Mouse (Mus musculus) T-helper 17 cell (primary cell): ENCODE measurements around the gene Pou2f3.
"Not testable (repeated sequence)": the region's sequence is repeated elsewhere in the genome, so short reads cannot be mapped to it uniquely, and the experiment has no call there.

Source experiments
- in situ Hi-C, 2 experiments: fragments of 300-600 bp; cut with MboI, MseI; formaldehyde crosslinking; loops; 1 replicate in 1 of 2; 2 replicates in 1 of 2; pipeline ENCODE4 v1.15.1; 2025; ENCODE audit warnings: high pct_unique_total_duplicates in 2 of 2

The Pou2f3 gene

DNA sequence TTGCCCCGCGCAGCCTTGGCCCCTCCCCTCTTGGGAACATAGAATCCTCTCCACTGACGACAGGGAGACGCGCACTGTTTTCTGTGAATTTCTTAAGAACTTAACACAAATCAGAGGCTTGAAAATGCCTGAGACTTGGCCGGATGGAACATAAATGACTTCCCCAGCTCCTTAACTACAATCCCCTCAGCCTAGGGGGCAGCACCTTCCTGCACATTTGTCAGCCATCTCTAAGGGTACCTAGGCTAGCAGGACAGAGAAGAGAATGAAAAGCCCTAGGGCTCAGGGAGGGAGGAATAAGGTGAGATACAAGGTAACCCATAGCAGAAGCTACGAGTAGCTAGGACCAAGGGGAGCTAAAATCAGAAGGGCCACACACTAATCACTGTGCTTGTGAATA, 32.0 kb downstream of the Pou2f3 start:
- in situ Hi-C loops: no loop called here

DNA sequence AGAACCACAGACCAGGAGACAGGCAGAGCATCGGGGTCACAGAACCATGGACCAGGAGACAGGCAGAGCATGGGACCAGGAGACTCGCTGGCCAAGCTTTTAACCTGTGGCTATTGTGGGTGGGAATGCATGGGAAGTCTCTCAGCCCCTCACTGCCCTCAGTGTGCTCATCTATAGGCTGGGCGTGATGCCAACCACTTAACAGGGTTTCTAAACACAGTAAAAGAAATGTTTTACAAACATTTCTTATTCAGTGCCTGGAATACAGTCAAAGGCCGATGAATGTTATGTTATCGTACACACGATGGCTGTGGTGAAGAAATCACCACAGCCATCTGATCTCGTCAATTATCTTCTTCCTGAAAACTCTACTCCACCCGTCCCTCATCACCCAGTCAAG, 43.1 kb downstream of the Pou2f3 start:
- in situ Hi-C loops: loop anchor here in 1 of 2 experiments (25.0 kb wide), 1 partner anchor 1430 kb away; no protein-coding TSS in a partner anchor

DNA sequence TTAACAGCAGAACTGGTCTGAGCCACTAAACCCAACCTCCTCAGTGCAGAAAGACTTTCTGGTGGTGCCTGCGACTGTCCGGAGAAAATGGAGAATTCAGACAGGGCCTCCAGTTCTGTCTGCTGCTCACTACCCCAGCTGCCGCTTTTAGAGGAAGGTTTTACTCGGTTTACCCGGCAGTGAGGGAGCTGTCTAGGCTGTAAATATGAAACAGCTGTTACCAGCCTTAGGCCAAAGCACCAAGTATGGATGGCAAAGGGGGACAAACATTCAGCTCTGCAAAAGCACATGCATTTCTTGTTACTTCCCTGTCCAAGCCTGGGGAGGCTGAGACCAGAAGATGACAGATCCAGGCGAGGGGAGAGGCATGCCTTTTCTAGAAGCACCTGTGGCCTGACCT, 43.8 kb downstream of the Pou2f3 start:
- in situ Hi-C loops: loop anchor here in 1 of 2 experiments (25.0 kb wide), 1 partner anchor 1429 kb away; no protein-coding TSS in a partner anchor

GRCm38 (mm10) chr9:43155960-43156359, 54.2 kb downstream of the Pou2f3 start:
- in situ Hi-C loops: loop anchor here in 1 of 2 experiments (25.0 kb wide), 1 partner anchor 1419 kb away; no protein-coding TSS in a partner anchor

GRCm38 (mm10) chr9:43151779-43152178, 58.4 kb downstream of the Pou2f3 start:
- in situ Hi-C loops: loop anchor here in 1 of 2 experiments (25.0 kb wide), 1 partner anchor 1414 kb away; no protein-coding TSS in a partner anchor

- in situ Hi-C loops: loop anchor here in 1 of 2 experiments (25.0 kb wide), 1 partner anchor 1414 kb away; no protein-coding TSS in a partner anchor
Observed at GRCm38 (mm10) chr9:43150957-43151356, 59.2 kb downstream of the Pou2f3 start.

DNA sequence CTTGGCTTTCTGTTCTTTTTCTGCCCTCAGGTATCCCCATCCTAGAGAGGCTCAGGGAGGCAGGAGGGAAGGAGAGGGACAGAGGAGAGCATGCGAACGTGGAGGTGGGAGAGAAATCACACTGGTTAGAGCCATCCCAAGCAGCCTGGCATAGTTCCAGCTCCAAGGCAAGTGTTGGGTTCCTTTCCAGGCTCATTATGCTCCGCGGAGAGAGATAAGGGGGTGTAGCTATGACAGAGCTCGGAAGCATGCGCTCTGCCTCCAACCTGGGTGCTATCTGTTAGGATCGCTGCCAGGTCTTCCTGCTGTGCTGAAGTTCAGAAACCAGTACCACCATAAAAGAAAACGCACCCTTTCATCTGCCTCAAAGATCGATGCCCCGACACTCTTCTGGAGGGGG, 60.1 kb downstream of the Pou2f3 start:
- in situ Hi-C loops: loop anchor here in 1 of 2 experiments (25.0 kb wide), 1 partner anchor 1413 kb away; no protein-coding TSS in a partner anchor

DNA sequence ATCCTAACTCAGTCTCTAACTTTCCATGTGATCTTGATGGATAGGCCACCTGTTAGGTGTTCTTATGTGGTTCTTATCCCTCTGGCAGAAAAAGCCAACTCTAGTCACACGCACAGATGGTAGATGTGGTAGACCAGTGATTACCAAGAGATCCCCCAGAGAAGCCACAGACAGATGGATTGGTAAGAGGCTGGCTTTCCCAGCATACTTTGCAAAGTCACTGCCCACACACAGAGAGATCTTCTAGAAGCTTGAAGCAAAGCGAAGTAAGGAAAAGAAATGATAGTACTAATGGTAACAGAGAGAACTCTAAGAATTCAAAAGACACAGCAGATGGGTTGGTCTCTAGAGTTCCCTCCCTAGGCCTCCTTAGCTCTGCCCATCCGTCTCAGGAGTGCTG, 60.7 kb downstream of the Pou2f3 start:
- in situ Hi-C loops: no loop called here

- in situ Hi-C loops: no loop called here
Observed at GRCm38 (mm10) chr9:43145196-43145595, 65.0 kb downstream of the Pou2f3 start.

- in situ Hi-C loops: loop anchor here (5.0 kb wide), 2 partner anchors 78 to 143 kb away; no protein-coding TSS in a partner anchor
Observed at GRCm38 (mm10) chr9:43144206-43144810, 65.9 kb downstream of the Pou2f3 start.

- in situ Hi-C loops: loop anchor here (5.0 kb wide), 2 partner anchors 80 to 145 kb away; no protein-coding TSS in a partner anchor
Observed at GRCm38 (mm10) chr9:43141839-43142238, 68.3 kb downstream of the Pou2f3 start.

GRCm38 (mm10) chr9:43133525-43133924, 76.6 kb downstream of the Pou2f3 start:
- in situ Hi-C loops: no loop called here

DNA sequence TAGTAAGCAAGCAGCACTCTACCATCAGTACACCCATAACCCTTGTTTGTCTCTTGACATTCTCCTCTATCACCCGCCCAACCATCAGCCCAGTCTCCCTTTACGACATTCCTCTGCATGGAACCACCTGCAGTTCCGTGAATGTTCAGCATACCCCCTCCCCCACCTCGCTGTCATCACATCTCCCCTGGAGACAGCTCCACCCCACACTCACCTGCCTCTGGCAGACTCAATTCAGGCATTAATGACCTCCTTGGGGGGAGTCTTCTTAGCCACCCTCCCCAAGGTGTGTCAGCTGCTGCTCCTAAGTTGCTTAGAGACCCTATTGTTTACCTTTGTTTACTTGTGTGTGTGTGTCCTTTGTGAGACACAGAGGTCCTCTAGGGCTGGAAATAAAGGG, 77.8 kb downstream of the Pou2f3 start:
- in situ Hi-C loops: no loop called here

DNA sequence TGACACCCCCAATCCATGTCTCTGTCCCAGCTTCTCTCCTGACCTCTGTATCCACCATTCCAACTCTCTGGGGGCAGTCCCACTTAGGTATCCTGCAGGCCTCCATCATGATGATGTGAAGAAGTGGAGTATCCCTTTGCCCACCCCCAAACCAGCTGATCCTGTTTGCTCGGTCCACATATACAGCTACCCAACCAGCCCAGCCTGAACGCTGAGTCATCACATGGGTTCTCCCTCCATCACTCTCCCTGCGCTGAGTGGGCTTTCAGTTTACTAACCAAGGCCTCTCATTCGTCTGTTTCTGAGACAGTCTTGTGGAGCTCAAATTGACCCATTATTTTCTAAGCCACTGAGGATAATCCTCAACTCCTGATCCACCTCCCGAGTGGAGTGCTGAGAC, 78.2 kb downstream of the Pou2f3 start:
- in situ Hi-C loops: no loop called here

- in situ Hi-C loops: no loop called here
Observed at GRCm38 (mm10) chr9:43130684-43131083, 79.5 kb downstream of the Pou2f3 start.

DNA sequence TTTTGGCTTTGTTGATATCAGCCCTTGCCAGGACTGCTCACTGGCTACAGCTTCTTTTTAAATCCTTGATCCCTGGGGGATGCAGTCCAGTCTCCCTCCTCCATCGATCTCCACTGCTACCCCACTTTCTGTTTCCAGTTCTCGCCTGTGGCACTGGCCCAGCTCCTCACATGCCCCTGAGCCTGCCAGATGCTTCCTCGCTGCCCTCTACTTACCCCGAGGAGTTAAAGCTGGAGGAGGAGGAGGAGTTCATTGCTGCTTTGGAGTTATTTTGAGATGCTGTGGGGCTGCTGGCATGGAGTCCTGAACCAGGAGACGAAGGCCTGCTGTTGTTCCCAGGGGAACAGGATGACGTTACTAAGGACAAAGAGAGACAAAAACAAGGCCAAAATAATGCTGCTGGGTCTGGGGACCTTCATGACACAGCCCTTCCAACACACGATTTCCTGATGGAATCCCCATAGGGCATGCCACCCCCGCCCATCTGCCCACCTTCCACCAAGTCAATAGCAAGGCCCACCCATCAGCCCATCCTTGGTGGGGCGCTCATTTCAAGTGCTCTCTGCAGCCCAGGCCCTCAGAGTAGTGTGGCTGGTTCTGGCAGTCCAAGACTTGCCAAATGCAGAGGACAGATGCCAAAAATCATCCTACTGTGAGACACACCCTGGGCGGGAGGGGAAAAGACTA, 82.9 kb downstream of the Pou2f3 start:
- in situ Hi-C loops: no loop called here

GRCm38 (mm10) chr9:43122379-43122778, 87.8 kb downstream of the Pou2f3 start:
- in situ Hi-C loops: no loop called here

DNA sequence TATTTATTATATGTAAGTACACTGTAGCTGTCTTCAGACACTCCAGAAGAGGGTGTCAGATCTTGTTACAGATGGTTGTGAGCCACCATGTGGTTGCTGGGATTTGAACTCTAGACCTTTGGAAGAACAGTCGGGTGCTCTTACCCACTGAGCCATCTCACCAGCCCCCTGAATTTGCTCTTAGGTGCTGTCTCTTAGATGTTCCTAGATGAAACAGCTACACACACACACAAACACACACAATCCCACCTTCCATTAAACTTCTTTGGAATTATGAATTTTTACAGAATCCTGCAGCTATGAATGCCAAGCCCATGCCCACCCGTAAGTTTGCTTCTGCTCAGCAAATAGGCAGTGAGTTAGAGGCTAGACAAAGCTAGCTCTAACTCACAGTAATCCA, 88.2 kb downstream of the Pou2f3 start:
- in situ Hi-C loops: not testable (repeated sequence)

DNA sequence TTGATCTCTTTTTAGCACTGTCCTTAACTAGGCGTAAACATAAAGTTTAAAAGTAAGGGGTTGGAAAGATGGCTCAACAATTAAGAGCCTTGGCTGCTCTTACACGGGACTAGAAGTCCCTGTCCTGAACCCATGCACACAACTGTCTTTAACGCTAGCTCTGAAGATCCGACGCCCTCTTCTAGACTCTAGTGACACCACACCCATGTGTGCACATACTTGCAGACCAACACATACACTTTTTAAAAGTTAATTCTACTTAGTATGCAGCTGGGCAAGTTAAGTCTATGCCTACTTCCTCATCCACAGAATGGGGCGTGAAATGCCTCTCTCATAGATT, 93.2 kb downstream of the Pou2f3 start:
- in situ Hi-C loops: no loop called here

DNA sequence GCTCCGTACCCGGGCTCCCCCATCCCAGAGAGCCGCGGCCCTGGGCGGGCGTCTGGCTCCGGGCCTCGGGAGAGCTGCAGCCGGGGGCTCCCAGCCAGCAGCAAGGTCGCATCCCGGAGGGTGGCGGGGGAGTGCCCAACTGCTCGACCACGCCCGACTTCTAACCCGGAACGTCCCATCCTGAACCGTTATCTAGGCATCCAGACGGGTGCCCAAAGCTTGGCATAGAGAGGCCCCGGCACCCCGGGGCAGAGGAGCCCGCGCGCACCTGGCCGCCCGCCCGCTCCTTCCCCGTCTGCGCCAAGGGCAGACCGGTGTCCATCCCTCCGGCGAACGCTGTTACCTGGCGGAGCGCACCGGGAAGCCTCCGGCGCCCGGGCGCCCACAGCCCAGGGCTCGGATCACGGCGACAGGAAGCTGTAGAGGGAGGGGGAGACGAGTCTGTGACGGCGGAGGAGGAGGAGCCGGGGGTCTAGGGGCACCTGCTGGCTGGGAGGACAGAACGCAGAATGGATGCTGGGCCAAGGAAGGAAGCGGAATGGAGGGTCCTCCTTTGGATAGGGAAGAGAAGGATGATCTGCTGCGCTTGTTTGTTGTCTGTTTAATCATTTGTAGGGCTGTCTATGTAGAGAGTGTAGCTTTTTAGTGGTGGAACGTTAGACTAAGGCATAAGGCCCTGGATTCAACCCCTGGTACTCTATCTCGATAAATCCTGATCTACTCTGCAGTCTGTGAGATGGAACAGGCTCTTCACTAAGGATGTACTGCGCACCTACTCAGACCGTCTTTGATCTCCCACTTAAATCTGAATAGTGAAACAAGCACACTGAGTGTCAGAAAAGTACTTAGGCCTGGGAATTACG, 93.8 kb downstream of the Pou2f3 start, which contains the start of gene Tmem136:
TSS of gene Tmem136 (minus strand) at position 437 of the 863 bp plus-strand sequence.
- in situ Hi-C loops: no loop called here

DNA sequence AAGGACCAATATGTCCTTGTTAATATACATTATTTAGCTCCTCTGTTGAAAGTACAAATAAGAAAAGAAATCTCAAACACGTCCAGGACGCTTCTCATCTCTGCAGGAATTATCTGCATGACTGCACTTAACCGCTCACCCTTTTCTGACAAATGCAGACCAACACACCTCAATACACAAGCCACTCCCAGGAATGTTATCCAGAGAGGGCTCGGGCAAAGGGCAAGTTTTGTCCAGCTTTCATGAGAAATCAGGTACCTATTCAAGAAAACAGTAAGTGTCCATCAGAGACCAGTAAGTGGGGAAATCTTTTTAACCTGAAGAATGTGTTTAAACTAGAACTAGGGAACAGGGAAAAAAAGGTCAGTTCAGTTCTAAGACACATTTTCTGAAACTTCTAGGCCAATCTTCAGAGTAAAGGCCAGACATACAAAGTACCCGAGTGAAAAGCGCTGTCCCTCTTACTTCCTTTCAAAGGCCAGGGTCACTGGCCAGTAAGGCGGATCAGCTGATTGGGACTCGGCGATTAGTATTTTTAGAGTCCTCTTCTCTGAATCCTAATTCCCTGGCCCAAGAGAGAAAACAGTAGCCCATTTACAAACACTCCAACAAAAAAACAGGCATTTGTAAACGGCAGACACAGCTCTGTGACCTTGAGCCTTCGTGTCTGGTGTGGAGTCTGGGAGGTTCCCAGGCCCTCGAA, 94.6 kb downstream of the Pou2f3 start:
- in situ Hi-C loops: no loop called here
